Mouse (Mus musculus) CH12.LX (cell line): ENCODE measurements around the gene Clock. TPM values are rescaled to one million over a fixed set of nuclear protein-coding genes. Genes with fewer than 3 reads are reported as not detected.

ENCODE experiments used
- DNase-seq: peaks from one replicate; pipeline ENCODE4 v3.0.0-alpha.2; 2013; ENCODE audit errors: extremely low read depth
- H3K27ac ChIP-seq: 2 replicates; pipeline ENCODE4 v1.5.1; 2012; ENCODE audit warnings: low read depth, mild to moderate bottlenecking, control low read depth, moderate library complexity; ENCODE audit not compliant: insufficient read depth
- H3K27me3 ChIP-seq: replicated peaks from 2 replicates; pipeline ENCODE3; 2012; ENCODE audit warnings: inconsistent platforms
- H3K36me3 ChIP-seq, 2 experiments: replicated peaks in 1 of 2; 2 replicates each; pipeline versions ENCODE3 to v1.6.1; 2012; ENCODE audit warnings: inconsistent platforms in 1 of 2, low read length in 1 of 2, mild to moderate bottlenecking in 1 of 2, mixed read lengths in 1 of 2, moderate library complexity in 1 of 2; ENCODE audit not compliant: control insufficient read depth in 1 of 2, insufficient read depth in 1 of 2
- H3K4me1 ChIP-seq, 2 experiments: 2 replicates each; pipeline ENCODE4 v1.6.1; 2012; ENCODE audit warnings: inconsistent platforms in 1 of 2, moderate library complexity in 1 of 2; ENCODE audit not compliant: insufficient read depth in 2 of 2, control insufficient read depth in 1 of 2
- H3K4me2 ChIP-seq: 2 replicates; pipeline ENCODE4 v1.6.1; 2012; ENCODE audit warnings: low read depth, mild to moderate bottlenecking, control low read depth; ENCODE audit not compliant: poor library complexity, insufficient read depth, severe bottlenecking
- H3K4me3 ChIP-seq, 3 experiments: fragments of 150-350 bp in 1 of 3; sonication (generic) in 1 of 3; replicated peaks in 1 of 3; 2 replicates each; pipeline versions ENCODE3 to v1.5.1; 2011 to 2012; ENCODE audit warnings: low read depth in 2 of 3, low read length in 2 of 3, mild to moderate bottlenecking in 2 of 3, moderate library complexity in 2 of 3, control low read depth in 1 of 3, improper control_type of control experiment in 1 of 3, inconsistent platforms in 1 of 3, mixed read lengths in 1 of 3; ENCODE audit not compliant: poor library complexity in 1 of 3
- H3K79me2 ChIP-seq: replicated peaks from 2 replicates; pipeline ENCODE4 v1.6.1; 2012; ENCODE audit warnings: mild to moderate bottlenecking, moderate library complexity; ENCODE audit not compliant: control insufficient read depth, poor library complexity, insufficient read depth, severe bottlenecking; ENCODE audit errors: extremely low read depth
- H3K9ac ChIP-seq: 2 replicates; pipeline ENCODE4 v1.6.1; 2012; ENCODE audit warnings: low read depth, mild to moderate bottlenecking, control low read depth, moderate library complexity; ENCODE audit not compliant: insufficient read depth
- H3K9me3 ChIP-seq: replicated peaks from 2 replicates; pipeline ENCODE3; 2012; ENCODE audit warnings: low read length, inconsistent platforms, mixed read lengths
- BHLHE40 ChIP-seq: IDR thresholded peaks from 2 replicates; pipeline ENCODE4 v1.6.1; 2011; ENCODE audit warnings: mild to moderate bottlenecking, low read depth, low read length, improper control_type of control experiment
- CHD1 ChIP-seq: IDR thresholded peaks from 2 replicates; pipeline ENCODE4 v1.6.1; 2012; ENCODE audit warnings: low read depth, low read length, improper control_type of control experiment, inconsistent platforms
- CHD2 ChIP-seq: IDR thresholded peaks from 2 replicates; pipeline ENCODE4 v1.6.1; 2011; ENCODE audit warnings: low read length, improper control_type of control experiment
- CTCF ChIP-seq, 2 experiments: IDR thresholded peaks in 1 of 2; conservative IDR thresholded peaks in 1 of 2; 2 replicates each; pipeline ENCODE4 v1.5.1; 2011 to 2012; ENCODE audit warnings: low read depth in 2 of 2, low read length in 2 of 2, improper control_type of control experiment in 1 of 2, inconsistent platforms in 1 of 2, mild to moderate bottlenecking in 1 of 2, moderate library complexity in 1 of 2
- E2F4 ChIP-seq: IDR thresholded peaks from 2 replicates; pipeline ENCODE4 v1.6.1; 2011; ENCODE audit warnings: low read depth, low read length, improper control_type of control experiment; ENCODE audit not compliant: insufficient replicate concordance
- ELF1 ChIP-seq: IDR thresholded peaks from 2 replicates; pipeline ENCODE4 v1.6.1; 2014; ENCODE audit warnings: low read depth, mild to moderate bottlenecking, inconsistent platforms, low read length, improper control_type of control experiment
- EP300 ChIP-seq: IDR thresholded peaks from 2 replicates; pipeline ENCODE4 v1.6.1; 2011; ENCODE audit warnings: low read length, improper control_type of control experiment
- ETS1 ChIP-seq: conservative IDR thresholded peaks from 2 replicates; pipeline ENCODE4 v1.6.1; 2012; ENCODE audit warnings: low read depth, mild to moderate bottlenecking, inconsistent platforms, low read length, improper control_type of control experiment, moderate library complexity
- GABPA ChIP-seq: IDR thresholded peaks from 2 replicates; pipeline ENCODE4 v1.6.1; 2012; ENCODE audit warnings: low read depth, low read length, improper control_type of control experiment, inconsistent platforms; ENCODE audit not compliant: insufficient replicate concordance
- HCFC1 ChIP-seq: IDR thresholded peaks from 2 replicates; pipeline ENCODE4 v1.6.1; 2012; ENCODE audit warnings: low read depth, mild to moderate bottlenecking, inconsistent platforms, low read length, improper control_type of control experiment
- IRF4 ChIP-seq: IDR thresholded peaks from 2 replicates; pipeline ENCODE4 v1.6.1; 2014; ENCODE audit warnings: low read depth, mild to moderate bottlenecking, inconsistent platforms, low read length, improper control_type of control experiment
- JUN ChIP-seq: IDR thresholded peaks from 2 replicates; pipeline ENCODE4 v1.6.1; 2011; ENCODE audit warnings: low read depth, mild to moderate bottlenecking, low read length, improper control_type of control experiment, moderate library complexity; ENCODE audit not compliant: insufficient read depth
- JUND ChIP-seq: conservative IDR thresholded peaks from 2 replicates; pipeline ENCODE4 v1.6.1; 2011; ENCODE audit warnings: low read depth, low read length, improper control_type of control experiment
- KAT2A ChIP-seq: IDR thresholded peaks from 2 replicates; pipeline ENCODE4 v1.6.1; 2012; ENCODE audit warnings: low read length, improper control_type of control experiment, inconsistent platforms; ENCODE audit not compliant: insufficient replicate concordance
- MAFK ChIP-seq: IDR thresholded peaks from 2 replicates; pipeline ENCODE4 v1.6.1; 2011; ENCODE audit warnings: low read length, improper control_type of control experiment; ENCODE audit not compliant: insufficient replicate concordance
- MAX ChIP-seq: IDR thresholded peaks from 2 replicates; pipeline ENCODE4 v1.6.1; 2011; ENCODE audit warnings: low read length, improper control_type of control experiment
- MAZ ChIP-seq: IDR thresholded peaks from 2 replicates; pipeline ENCODE4 v1.6.1; 2012; ENCODE audit warnings: low read depth, mild to moderate bottlenecking, inconsistent platforms, low read length, improper control_type of control experiment, moderate library complexity
- MEF2A ChIP-seq: IDR thresholded peaks from 2 replicates; pipeline ENCODE4 v1.6.1; 2014; ENCODE audit warnings: low read depth, mild to moderate bottlenecking, inconsistent platforms, low read length, improper control_type of control experiment, borderline replicate concordance
- MXI1 ChIP-seq: IDR thresholded peaks from 2 replicates; pipeline ENCODE4 v1.6.1; 2011; ENCODE audit warnings: mild to moderate bottlenecking, low read depth, low read length, improper control_type of control experiment
- MYC ChIP-seq: IDR thresholded peaks from 2 replicates; pipeline ENCODE4 v1.6.1; 2011; ENCODE audit warnings: low read depth, mild to moderate bottlenecking, improper control_type of control experiment, low read length
- NELFE ChIP-seq: IDR thresholded peaks from 2 replicates; pipeline ENCODE4 v1.6.1; 2011; ENCODE audit warnings: low read depth, low read length, improper control_type of control experiment
- NRF1 ChIP-seq: IDR thresholded peaks from 2 replicates; pipeline ENCODE4 v1.6.1; 2014; ENCODE audit warnings: low read depth, mild to moderate bottlenecking, inconsistent platforms, low read length, improper control_type of control experiment, moderate library complexity
- PAX5 ChIP-seq: IDR thresholded peaks from 2 replicates; pipeline ENCODE4 v1.6.1; 2012; ENCODE audit warnings: low read length, inconsistent platforms, mixed read lengths
- POLR2A ChIP-seq: IDR thresholded peaks from 2 replicates; pipeline ENCODE4 v1.6.1; 2011; ENCODE audit warnings: low read depth, mild to moderate bottlenecking, improper control_type of control experiment, low read length
- POLR2AphosphoS2 ChIP-seq: IDR thresholded peaks from 2 replicates; pipeline ENCODE4 v1.6.1; 2011; ENCODE audit warnings: low read depth, low read length, improper control_type of control experiment
- RAD21 ChIP-seq: IDR thresholded peaks from 2 replicates; pipeline ENCODE4 v1.6.1; 2011; ENCODE audit warnings: low read depth, mild to moderate bottlenecking, low read length, improper control_type of control experiment, moderate library complexity
- RCOR1 ChIP-seq: conservative IDR thresholded peaks from 2 replicates; pipeline ENCODE4 v1.6.1; 2012; ENCODE audit warnings: low read depth, mild to moderate bottlenecking, inconsistent platforms, low read length, improper control_type of control experiment
- SIN3A ChIP-seq: IDR thresholded peaks from 2 replicates; pipeline ENCODE4 v1.6.1; 2012; ENCODE audit warnings: low read length, improper control_type of control experiment, inconsistent platforms
- SMC3 ChIP-seq: IDR thresholded peaks from 2 replicates; pipeline ENCODE4 v1.6.1; 2011; ENCODE audit warnings: low read depth, low read length, improper control_type of control experiment
- TBP ChIP-seq: conservative IDR thresholded peaks from 2 replicates; pipeline ENCODE4 v1.6.1; 2011; ENCODE audit warnings: low read depth, low read length, improper control_type of control experiment
- TCF12 ChIP-seq: IDR thresholded peaks from 2 replicates; pipeline ENCODE4 v1.6.1; 2014; ENCODE audit warnings: low read depth, mild to moderate bottlenecking, inconsistent platforms, low read length, improper control_type of control experiment
- UBTF ChIP-seq: IDR thresholded peaks from 2 replicates; pipeline ENCODE4 v1.6.1; 2012; ENCODE audit warnings: low read depth, mild to moderate bottlenecking, inconsistent platforms, low read length, improper control_type of control experiment, moderate library complexity
- USF1 ChIP-seq: IDR thresholded peaks from 2 replicates; pipeline ENCODE4 v1.6.1; 2014; ENCODE audit warnings: low read depth, mild to moderate bottlenecking, inconsistent platforms, low read length, improper control_type of control experiment
- USF2 ChIP-seq: conservative IDR thresholded peaks from 2 replicates; pipeline ENCODE4 v1.6.1; 2011; ENCODE audit warnings: low read depth, low read length, improper control_type of control experiment
- ZC3H11A ChIP-seq: IDR thresholded peaks from 2 replicates; pipeline ENCODE4 v1.6.1; 2012; ENCODE audit warnings: low read depth, mild to moderate bottlenecking, inconsistent platforms, low read length, improper control_type of control experiment
- ZKSCAN1 ChIP-seq: IDR thresholded peaks from 2 replicates; pipeline ENCODE4 v1.6.1; 2012; ENCODE audit warnings: low read depth, inconsistent platforms, low read length, improper control_type of control experiment, borderline replicate concordance
- ZMIZ1 ChIP-seq: IDR thresholded peaks from 2 replicates; pipeline ENCODE4 v1.6.1; 2012; ENCODE audit warnings: low read depth, mild to moderate bottlenecking, inconsistent platforms, low read length, improper control_type of control experiment
- ZNF384 ChIP-seq: IDR thresholded peaks from 2 replicates; pipeline ENCODE4 v1.6.1; 2012; ENCODE audit warnings: low read depth, low read length, improper control_type of control experiment, inconsistent platforms
- dilution Hi-C: fragments of 300-500 bp; cut with MboI; formaldehyde crosslinking; loops from 2 replicates; pipeline ENCODE4 v1.14.3; 2020; ENCODE audit warnings: low sequenced_read_pairs; ENCODE audit not compliant: extremely low pct_unique_long_range_greater_than_20kb, extremely low pct_ligation_motif_present
- in situ Hi-C: fragments of 300-500 bp; cut with MboI; formaldehyde crosslinking; loops from 3 replicates; pipeline ENCODE4 v1.14.3; 2019; ENCODE audit warnings: low sequenced_read_pairs, low pct_ligation_motif_present, low pct_unique_long_range_greater_than_20kb, mixed read lengths
- polyA plus RNA-seq: library from polyadenylated mRNA; unstranded; fragments of >175 nt; gene quantifications from 2 replicates; pipeline ENCODE4 v1.2.1, GENCODE M21; 2012; ENCODE audit warnings: low read depth; ENCODE audit not compliant: insufficient read length
- total RNA-seq, 2 experiments: library from RNA; depleted of rRNA; stranded (reverse); fragments of 300-350 nt in 1 of 2; fragments of >200 nt in 1 of 2; gene quantifications; 2 replicates each; pipeline ENCODE4 v1.2.3; 2012 to 2014

The Clock gene
- total and polyA plus RNA-seq, 3 experiments = 3.2 to 8.0 (median 4.5) TPM

DNA sequence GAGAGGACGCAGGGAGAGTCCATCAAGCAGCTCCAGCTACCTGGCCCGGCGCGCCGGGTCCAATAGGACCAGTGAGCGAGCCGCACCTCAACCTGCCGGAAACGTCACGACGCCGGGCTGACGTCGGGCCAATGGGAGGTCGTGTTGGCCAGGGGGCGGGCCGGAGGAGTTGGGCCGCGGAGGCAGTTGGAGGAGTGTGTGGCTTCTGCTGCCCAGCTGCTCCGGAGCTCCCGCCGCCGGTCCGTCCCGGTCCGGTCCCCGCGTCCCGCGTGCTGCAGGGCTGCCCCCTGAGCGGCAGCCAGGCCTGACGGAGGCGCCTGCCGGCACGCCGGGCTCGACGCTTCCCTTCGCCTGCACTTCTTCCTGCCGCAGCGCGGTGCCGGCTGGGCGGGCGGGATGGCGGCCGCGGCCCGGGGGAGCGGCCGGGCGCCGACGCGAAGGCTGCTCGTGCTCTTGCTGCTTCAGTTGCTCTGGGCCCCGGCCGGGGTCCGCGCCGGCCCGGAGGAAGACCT is 120.8 kb downstream of the Clock start, which contains the start of gene Tmem165:
Gene Tmem165 (plus strand): TSS at position 131 of the 512 bp plus-strand sequence.
- Histone ChIP-seq H3K27me3 (peaks cover 8% of the 10 kb centered on the region), H3K79me2 (peaks cover 27% of the 10 kb centered on the region), H3K36me3 (peaks cover 0 to 12% of the 10 kb centered on the region in 2 experiments), H3K4me3 (peak within 1 kb of the TSS; percentile 80 to 89 (median 83)), H3K4me1 (peaks cover 3 to 35% of the 10 kb centered on the region in 2 experiments; a peak in 2 of 4 replicates), H3K4me2 (peak within 1 kb of the TSS; percentile 97), H3K9ac (peak within 1 kb of the TSS; percentile 74), H3K27ac (peak within 1 kb of the TSS; percentile 60), H3K9me3 (no peaks in the 10 kb centered on the region)
- TF ChIP-seq SMC3 (no peak), CHD1 (no peak), UBTF (no peak; the same call in 1 of the 2 replicates), MAZ (no peak), BHLHE40 (no peak), USF1 (no peak), SIN3A (no peak; the same call in 1 of the 2 replicates), RAD21 (no peak), NRF1 (no peak), MEF2A (no peak), ZKSCAN1 (no peak), MAFK (no peak), POLR2AphosphoS2 (peak; percentile 46; the same call in 1 of the 2 replicates), CHD2 (no peak), USF2 (no peak), TBP (peak; percentile 56; the same call in 1 of the 2 replicates), MYC (no peak), PAX5 (no peak), IRF4 (no peak), NELFE (peak; percentile 81), MXI1 (peak; percentile 43; the same call in 1 of the 2 replicates), ZNF384 (no peak), HCFC1 (peak; percentile 35; the same call in 1 of the 2 replicates), ETS1 (no peak), ZMIZ1 (peak; percentile 61; the same call in 1 of the 2 replicates), POLR2A (peak; percentile 91), RCOR1 (no peak), GABPA (no peak), E2F4 (no peak), MAX (peak; percentile 53; the same call in 1 of the 2 replicates), ZC3H11A (no peak), CTCF (conservative IDR thresholded peaks at IDR 0.05 in 1 of 2, IDR thresholded peaks at IDR 0.05 in 1 of 2; ENCODE audit: low read depth in 2 of 2, low read length in 2 of 2) (no peak), ELF1 (peak; percentile 54; the same call in 1 of the 2 replicates), TCF12 (peak; percentile 73), EP300 (no peak), KAT2A (no peak), JUND (no peak), JUN (no peak)
- peak; percentile 87 for DNase-seq
- in situ Hi-C loops (no loop called here), dilution Hi-C loops (no loop called here)
